Mouse (Mus musculus): Measurements from ENCODE around the gene Fga. TPM values are rescaled to one million over a fixed set of nuclear protein-coding genes. Genes with fewer than 3 reads are reported as not detected.

The Fga gene
- polyA plus RNA-seq, 1 experiment from 2014 or later, result 12.2 TPM

- Histone ChIP-seq H3K4me1 (peaks cover 12% of the 10 kb centered on the region), H3K4me3 (replicated peaks) (peak within 1 kb of the TSS; percentile 89), H3K4me2 (peak within 1 kb of the TSS; percentile 80), H3K9me3 (replicated peaks) (no peaks in the 10 kb centered on the region), H3K27ac (peak within 1 kb of the TSS; percentile 82), H3K9ac (peak within 1 kb of the TSS; percentile 81), H3K36me3 (peaks cover 35% of the 10 kb centered on the region), H3K27me3 (no peaks in the 10 kb centered on the region)
- under 1% methylated on average over 59 of the region's 61 CpGs for WGBS
- peak; percentile 99 for ATAC-seq (replicated peaks; ENCODE audit: low FRiP score)
Observed at GRCm38 (mm10) chr3:83055281-83056038, 29.6 kb downstream of the Fga start, which contains the start of gene Plrg1. TSS of gene Plrg1 (plus strand) at chr3:83055522.

- H3K9me3 ChIP-seq (replicated peaks), result no peaks in the 10 kb centered on the region
- no peak for ATAC-seq (replicated peaks; ENCODE audit: low FRiP score)
- no peak overlapping the region for H3K27ac ChIP-seq
- no peak overlapping the region for H3K4me3 ChIP-seq (replicated peaks)
- 0 out of 2 replicates have a peak overlapping the region, but pooled peaks have one; percentile 80 for H3K4me2 ChIP-seq
- WGBS, result 96% methylated on average over 2 of the region's 2 CpGs
- peaks cover 51% of the 10 kb centered on the region for H3K36me3 ChIP-seq
- no peak overlapping the region for H3K9ac ChIP-seq
- H3K4me1 ChIP-seq, result peaks cover 12% of the 10 kb centered on the region
- H3K27me3 ChIP-seq, result no peaks in the 10 kb centered on the region
Observed at GRCm38 (mm10) chr3:83057046-83057445, 31.2 kb downstream of the Fga start.

- Histone ChIP-seq H3K4me3 (replicated peaks) (no peak overlapping the region), H3K27ac (no peak overlapping the region), H3K36me3 (peaks cover 93% of the 10 kb centered on the region), H3K27me3 (no peaks in the 10 kb centered on the region), H3K9ac (no peak overlapping the region), H3K4me2 (no peak overlapping the region), H3K9me3 (replicated peaks) (no peaks in the 10 kb centered on the region), H3K4me1 (no peaks in the 10 kb centered on the region)
- 95% methylated on average over 9 of the region's 9 CpGs for WGBS
- no peak for ATAC-seq (replicated peaks; ENCODE audit: low FRiP score)
Observed at GRCm38 (mm10) chr3:83067920-83068319, 42.0 kb downstream of the Fga start.

- H3K9me3 ChIP-seq (replicated peaks), result no peaks in the 10 kb centered on the region
- no peak for ATAC-seq (replicated peaks; ENCODE audit: low FRiP score)
- no peaks in the 10 kb centered on the region for H3K27me3 ChIP-seq
- 96% methylated on average over 13 of the region's 13 CpGs for WGBS
- H3K4me1 ChIP-seq, result no peaks in the 10 kb centered on the region
- peaks cover 92% of the 10 kb centered on the region for H3K36me3 ChIP-seq
- no peak overlapping the region for H3K9ac ChIP-seq
- no peak overlapping the region for H3K4me3 ChIP-seq (replicated peaks)
- H3K4me2 ChIP-seq, result no peak overlapping the region
- H3K27ac ChIP-seq, result no peak overlapping the region
Observed at GRCm38 (mm10) chr3:83068869-83069268, 43.0 kb downstream of the Fga start.

GRCm38 (mm10) chr3:83070231-83070630 lies 44.4 kb downstream of the Fga start:
- Histone ChIP-seq H3K9ac (no peak overlapping the region), H3K4me3 (replicated peaks) (no peak overlapping the region), H3K36me3 (peaks cover 81% of the 10 kb centered on the region), H3K4me2 (no peak overlapping the region), H3K4me1 (no peaks in the 10 kb centered on the region), H3K27ac (no peak overlapping the region), H3K9me3 (replicated peaks) (no peaks in the 10 kb centered on the region), H3K27me3 (no peaks in the 10 kb centered on the region)
- no peak for ATAC-seq (replicated peaks; ENCODE audit: low FRiP score)
- WGBS, result 93% methylated on average over 4 of the region's 4 CpGs

GRCm38 (mm10) chr3:83076563-83076962 lies 50.7 kb downstream of the Fga start:
- no peak overlapping the region for H3K9ac ChIP-seq
- peaks cover 21% of the 10 kb centered on the region for H3K36me3 ChIP-seq
- 0 out of 2 replicates have a peak, but pooled peaks cover 2% of the 10 kb centered on the region for H3K4me1 ChIP-seq
- H3K27ac ChIP-seq, result no peak overlapping the region
- H3K4me2 ChIP-seq, result no peak overlapping the region
- H3K27me3 ChIP-seq, result no peaks in the 10 kb centered on the region
- 32% methylated on average over 2 of the region's 3 CpGs for WGBS
- H3K9me3 ChIP-seq (replicated peaks), result no peaks in the 10 kb centered on the region
- no peak overlapping the region for H3K4me3 ChIP-seq (replicated peaks)
- ATAC-seq (replicated peaks; ENCODE audit: low FRiP score), result no peak

GRCm38 (mm10) chr3:83080567-83081055 lies 54.7 kb downstream of the Fga start:
- Histone ChIP-seq H3K27ac (no peak overlapping the region), H3K4me1 (0 out of 2 replicates have a peak, but pooled peaks cover 2% of the 10 kb centered on the region), H3K9ac (peak overlapping the region; percentile 33; the same call in 1 of the 2 replicates), H3K4me3 (replicated peaks) (peak overlapping the region; percentile 39), H3K27me3 (no peaks in the 10 kb centered on the region), H3K9me3 (replicated peaks) (no peaks in the 10 kb centered on the region), H3K4me2 (peak overlapping the region; percentile 72), H3K36me3 (no peaks in the 10 kb centered on the region)
- 1% methylated on average over 11 of the region's 11 CpGs for WGBS
- ATAC-seq (replicated peaks; ENCODE audit: low FRiP score), result peak; percentile 84

Other genes starting within 250 kb of the Fga start
- gene Rbm46, start 149.6 kb upstream of the Fga start, polyA plus RNA-seq (2015; fragmentation: Nextera tagmentation; extraction: Ambion mirVana), result 2.9 and 3.3 TPM in 2 replicates
- gene Lrat, start 122.1 kb upstream of the Fga start, polyA plus RNA-seq (2015; fragmentation: Nextera tagmentation; extraction: Ambion mirVana), result 0.06 and 0.12 TPM in 2 replicates
- gene Fgg, start 18.4 kb upstream of the Fga start, polyA plus RNA-seq (2015; fragmentation: Nextera tagmentation; extraction: Ambion mirVana), result 4.0 and 8.8 TPM in 2 replicates
- 4.5 and 8.3 TPM in 2 replicates for gene Fgb, start 23.8 kb downstream of the Fga start, polyA plus RNA-seq (2015; fragmentation: Nextera tagmentation; extraction: Ambion mirVana)
- 99.6 and 104 TPM in 2 replicates for gene Plrg1, start 29.4 kb downstream of the Fga start, polyA plus RNA-seq (2015; fragmentation: Nextera tagmentation; extraction: Ambion mirVana)
- gene Dchs2, start 101.9 kb downstream of the Fga start, polyA plus RNA-seq (2015; fragmentation: Nextera tagmentation; extraction: Ambion mirVana), result 0.12 and 0.21 TPM in 2 replicates

All from kidney, embryonic 15.5 days (tissue).